Mouse (Mus musculus) brain, embryonic 14.5 days (tissue): ENCODE results near the gene Thap4. TPM values are rescaled to one million over a fixed set of nuclear protein-coding genes. Genes with fewer than 3 reads are reported as not detected.

Experiments
- DNase-seq: peaks from one replicate; pipeline ENCODE4 v3.0.0-alpha.2; 2011; ENCODE audit warnings: low read depth
- CTCF ChIP-seq: fragments of 200-500 bp; IDR thresholded peaks from 2 replicates; pipeline ENCODE4 v1.5.1; 2012; ENCODE audit warnings: inconsistent platforms, mild to moderate bottlenecking, moderate library complexity, borderline replicate concordance; ENCODE audit not compliant: insufficient read depth, insufficient read length; ENCODE audit errors: extremely low read depth
- POLR2A ChIP-seq: fragments of 200-500 bp; IDR thresholded peaks from 2 replicates; pipeline ENCODE4 v1.6.1; 2012; ENCODE audit warnings: mild to moderate bottlenecking, inconsistent platforms, borderline replicate concordance; ENCODE audit not compliant: poor library complexity, insufficient read depth, insufficient read length, severe bottlenecking; ENCODE audit errors: extremely low read depth
- polyA plus RNA-seq: library from polyadenylated mRNA; depleted of rRNA; stranded (reverse); fragments of >200 nt; gene quantifications from 2 replicates; pipeline ENCODE4 v1.2.3, GENCODE M21; 2012; rRNA removed

The Thap4 gene
- polyA plus RNA-seq, 1 experiment: 53.1 TPM

DNA sequence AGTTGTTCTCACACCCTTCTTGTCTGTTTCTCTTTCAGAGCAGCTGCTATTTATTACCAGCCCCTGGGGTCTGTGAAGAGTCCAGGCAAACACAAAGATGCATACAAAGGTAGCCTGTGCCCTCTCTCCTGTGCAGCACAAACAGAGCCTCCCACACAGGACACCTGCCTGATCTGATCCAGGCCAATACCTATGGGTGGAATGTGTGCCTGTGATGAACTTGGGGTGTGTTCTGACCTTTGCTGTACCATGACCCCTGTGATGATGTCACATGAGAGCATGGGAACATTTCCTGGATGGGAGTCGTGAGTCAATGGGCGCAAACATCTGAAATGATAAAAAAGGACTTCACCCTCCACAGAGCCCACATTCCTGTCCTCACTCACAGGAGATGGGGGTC, 99.9 kb downstream of the Thap4 start:
- DNase-seq: no peak
- TF ChIP-seq CTCF (no peak), POLR2A (no peak)

DNA sequence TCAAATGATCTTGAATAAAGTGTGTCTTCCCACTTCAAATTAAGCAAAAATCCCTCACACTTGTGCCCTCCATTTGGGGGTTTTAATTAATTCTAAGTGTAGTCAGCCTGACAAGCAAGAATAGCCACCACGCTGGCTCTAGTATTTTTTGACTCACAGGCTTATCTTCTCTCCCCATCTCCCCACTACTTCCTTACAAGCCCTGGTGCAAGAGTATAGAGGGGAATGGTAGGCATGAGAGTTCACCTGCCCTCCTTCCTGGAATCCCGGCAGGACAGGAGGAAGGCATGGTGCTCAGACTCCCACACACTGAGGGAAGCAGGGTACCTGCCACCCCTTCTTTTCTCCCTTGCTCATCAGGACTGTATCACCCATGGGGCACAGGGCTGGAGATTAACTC, 100.4 kb downstream of the Thap4 start:
- DNase-seq: no peak

More for the DNA sequence above, 100.4 kb downstream of the Thap4 start:
- TF ChIP-seq CTCF: no peak
- no peak for TF ChIP-seq POLR2A

Other genes with a start within 250 kb of the Thap4 start
- gene Farp2, start 242.8 kb downstream of the Thap4 start, polyA plus RNA-seq: 4.4 and 5.6 TPM in 2 replicates
- 338 and 358 TPM in 2 replicates for gene Stk25, start 96.2 kb downstream of the Thap4 start, polyA plus RNA-seq
- 61.5 and 80.8 TPM in 2 replicates for gene Bok, start 69.2 kb downstream of the Thap4 start, polyA plus RNA-seq
- gene Atg4b, start 3.4 kb downstream of the Thap4 start, polyA plus RNA-seq: 70.7 and 78.1 TPM in 2 replicates
- gene Dtymk, start 47.1 kb upstream of the Thap4 start, polyA plus RNA-seq: 145 and 243 TPM in 2 replicates
- 9.0 and 10.2 TPM in 2 replicates for gene Ing5, start 49.1 kb upstream of the Thap4 start, polyA plus RNA-seq
- gene D2hgdh, start 70.0 kb upstream of the Thap4 start, polyA plus RNA-seq: 23.2 and 24.2 TPM in 2 replicates
- not detected in 2 replicates for gene Gal3st2, start 106.4 kb upstream of the Thap4 start, polyA plus RNA-seq
- gene Gal3st2b, start 163.4 kb upstream of the Thap4 start, polyA plus RNA-seq: 0.16 TPM in 1 of 2 replicates, not detected in the other
- gene Gal3st2c, start 235.6 kb upstream of the Thap4 start, polyA plus RNA-seq: not detected in 2 replicates